ENCODE assay signal across 8 mouse cellular contexts in genomic region chr16:46498421-46498789, GRCm38 (mm10). TPM values are rescaled to one million over a fixed set of nuclear protein-coding genes. Genes with fewer than 3 reads are reported as not detected.
A peak's percentile ranks its signal among the peaks of the same experiment; 100 is the strongest.
DNase-seq lines count a peak whose midpoint lies in the region; ATAC-seq and TF ChIP-seq lines count a peak whose summit lies in the region.

Nectin3 (minus strand) TSS chr16:46498525.

- H3K4me2 ChIP-seq in heart, embryonic 16.5 days (ENCODE audit: low read depth, low read length): peak within 1 kb of the TSS; percentile 98

- TF ChIP-seq POLR2A in liver, adult 2 months (IDR thresholded peaks at IDR 0.05; ENCODE audit: extremely low read depth, insufficient read depth, low read length): no peak
- no peak for TF ChIP-seq POLR2A in brain, embryonic 14.5 days (IDR thresholded peaks at IDR 0.05; ENCODE audit: borderline replicate concordance, extremely low read depth, insufficient read depth, insufficient read length, poor library complexity, severe bottlenecking)
- TF ChIP-seq POLR2A in small intestine, adult 2 months (IDR thresholded peaks at IDR 0.05; ENCODE audit: low read depth, low read length): no peak

- TF ChIP-seq CTCF in liver, adult 2 months (IDR thresholded peaks at IDR 0.05; ENCODE audit: low read depth, low read length): no peak
- no peak for TF ChIP-seq CTCF in brain, embryonic 14.5 days (IDR thresholded peaks at IDR 0.05; ENCODE audit: borderline replicate concordance, extremely low read depth, insufficient read depth, insufficient read length)
- TF ChIP-seq CTCF in small intestine, adult 2 months (IDR thresholded peaks at IDR 0.05; ENCODE audit: extremely low read depth, insufficient read length, insufficient replicate concordance, low read depth, low read length): no peak

- DNase-seq in liver, adult 2 months (ENCODE audit: extremely low read depth, low read depth, low spot score): peak; percentile 55
- DNase-seq in liver: no peak
- DNase-seq in brain, embryonic 14.5 days (ENCODE audit: low read depth): peak; percentile 57
- DNase-seq in left cerebral cortex, postnatal 36 days (ENCODE audit: low spot score in 2 of 2): no peak
- no peak for DNase-seq in MN1 (ENCODE audit: low spot score)
- no peak for DNase-seq in frontal cortex, postnatal 14 days (ENCODE audit: low spot score in 2 of 2)

- peaks cover 2% of the 10 kb centered on the region; the same call in 1 of the 2 replicates for H3K79me2 ChIP-seq in liver, adult 2 months (ENCODE audit: control insufficient read depth, insufficient read depth, low read length)

- no peaks in the 10 kb centered on the region for H3K9me3 ChIP-seq in heart, embryonic 16.5 days (replicated peaks; ENCODE audit: control insufficient read depth, low read length)

- intact Hi-C loops in left cerebral cortex, postnatal 36 days (cut with DNase I): loop anchor here (5.0 kb wide), 2 partner anchors 459 to 1384 kb away; no protein-coding TSS in a partner anchor

- no peaks in the 10 kb centered on the region for H3K36me3 ChIP-seq in liver, adult 2 months (ENCODE audit: control insufficient read depth, insufficient read depth, low read length)
- H3K36me3 ChIP-seq in heart, embryonic 16.5 days (ENCODE audit: control insufficient read depth, insufficient read depth): no peaks in the 10 kb centered on the region
- no peaks in the 10 kb centered on the region for H3K36me3 ChIP-seq in small intestine, adult 2 months (ENCODE audit: control insufficient read depth, insufficient read depth, low read length)

- peak within 1 kb of the TSS; percentile 91 for H3K4me3 ChIP-seq in liver, adult 2 months (ENCODE audit: insufficient read depth, low read depth, low read length)
- H3K4me3 ChIP-seq in heart, embryonic 16.5 days (ENCODE audit: low read length): peak within 1 kb of the TSS; percentile 91
- peak within 1 kb of the TSS; percentile 100 for H3K4me3 ChIP-seq in small intestine, adult 2 months (ENCODE audit: low read depth, low read length)

- 3% methylated on average over 4 of the region's 4 CpGs for WGBS in liver, adult 2 months
- WGBS in heart, embryonic 16.5 days: 5% methylated on average over 4 of the region's 4 CpGs
- 5% methylated on average over 4 of the region's 4 CpGs for WGBS in small intestine, adult 2 months

- peak within 1 kb of the TSS; percentile 89 for H3K27ac ChIP-seq in liver, adult 2 months (replicated peaks; ENCODE audit: insufficient read depth, low read depth, low read length)
- H3K27ac ChIP-seq in heart, embryonic 16.5 days (ENCODE audit: low read length): peak within 1 kb of the TSS; percentile 90
- peak within 1 kb of the TSS; percentile 57 for H3K27ac ChIP-seq in small intestine, adult 2 months (ENCODE audit: insufficient read depth, low read depth, low read length)

- peaks cover 4% of the 10 kb centered on the region; the same call in 1 of the 2 replicates for H3K4me1 ChIP-seq in liver, adult 2 months (ENCODE audit: control insufficient read depth, insufficient read depth, low read length)
- H3K4me1 ChIP-seq in heart, embryonic 16.5 days (ENCODE audit: control insufficient read depth, insufficient read depth, low read length): peaks cover 17% of the 10 kb centered on the region
- no peaks in the 10 kb centered on the region; the same call in 1 of the 2 replicates for H3K4me1 ChIP-seq in small intestine, adult 2 months (ENCODE audit: control insufficient read depth, insufficient read depth, insufficient read length, low read length)

- ATAC-seq in heart, embryonic 16.5 days (replicated peaks; ENCODE audit: extremely low read depth, insufficient read depth, low FRiP score): no peak

- peak within 1 kb of the TSS; percentile 86 for H3K9ac ChIP-seq in liver, adult 2 months (ENCODE audit: low read depth, low read length)
- H3K9ac ChIP-seq in heart, embryonic 16.5 days (ENCODE audit: low read length): peak within 1 kb of the TSS; percentile 92

- no peaks in the 10 kb centered on the region for H3K27me3 ChIP-seq in liver, adult 2 months (ENCODE audit: control insufficient read depth, insufficient read depth, low read length)
- H3K27me3 ChIP-seq in heart, embryonic 16.5 days (ENCODE audit: control insufficient read depth, insufficient read depth, low read length): no peaks in the 10 kb centered on the region
- H3K27me3 ChIP-seq in small intestine, adult 2 months (ENCODE audit: control insufficient read depth, insufficient read depth, low read length): no peaks in the 10 kb centered on the region; the same call in 1 of the 2 replicates

RNA-seq across cellular contexts. Expression of gene Nectin3, which starts in this region (rescaled TPM):
- 53.1 and 53.2 TPM in 2 replicates for total RNA-seq in liver, adult 2 months (2014; rRNA removed)
- polyA plus RNA-seq in liver, adult 2 months (2012; rRNA removed): 11.1 and 11.6 TPM in 2 replicates
- polyA plus RNA-seq in brain, embryonic 14.5 days (2012; rRNA removed): 21.3 and 29.4 TPM in 2 replicates
- polyA plus RNA-seq in heart, embryonic 16.5 days (2015; fragmentation: Nextera tagmentation; extraction: Ambion mirVana): 5.6 and 14.1 TPM in 2 replicates
- total RNA-seq in left cerebral cortex, postnatal 36 days (2021): 10 to 100 TPM; 57.2 to 60.7 TPM
- 5.6 and 15.7 TPM in 2 replicates for polyA plus RNA-seq in small intestine, adult 2 months (2012; rRNA removed)

Comparison
In these comparisons a context has a peak if more than half of its experiments do, and no peak if none do; other contexts are left out.
1. DNase-seq: peak in liver, adult 2 months (single experiment) and brain, embryonic 14.5 days (single experiment); none in liver (single experiment), left cerebral cortex, postnatal 36 days (0 of 2), MN1 (single experiment) and frontal cortex, postnatal 14 days (0 of 2).
2. Peak in every context shown above with its lines, with median percentiles within 50 percentile points of each other: H3K27ac ChIP-seq and H3K4me3 ChIP-seq.